Mouse (Mus musculus): Measurements from ENCODE around the gene Nebl. TPM values are rescaled to one million over a fixed set of nuclear protein-coding genes. Genes with fewer than 3 reads are reported as not detected.
A peak's percentile ranks its signal among the peaks of the same experiment; 100 is the strongest.

Nebl gene
- 42.5 and 46.5 TPM in 2 replicates for polyA plus RNA-seq (2014; fragmentation: Nextera tagmentation; extraction: Ambion mirVana)

GRCm38 (mm10) chr2:17730957-17731830 lies at the start of gene Nebl:
Gene Nebl, minus strand, starts transcription at chr2:17731464.
- 0 out of 2 replicates have a peak, but pooled peaks cover 4% of the 10 kb centered on the region for H3K36me3 ChIP-seq (ENCODE audit: insufficient read depth)
- H3K4me2 ChIP-seq, result peak within 1 kb of the TSS; percentile 95
- peak within 1 kb of the TSS; percentile 67 for H3K4me3 ChIP-seq (ENCODE audit: low read depth, low read length)
- under 1% methylated on average over 59 of the region's 59 CpGs for WGBS
- H3K9ac ChIP-seq, result peak within 1 kb of the TSS; percentile 65
- DNase-seq (peak; percentile 79), ATAC-seq (ENCODE audit: insufficient read depth) (peak; percentile 89)
- no peaks in the 10 kb centered on the region for H3K9me3 ChIP-seq (ENCODE audit: low read depth, low read length)
- peaks cover 5% of the 10 kb centered on the region for H3K27me3 ChIP-seq (ENCODE audit: insufficient read depth, low read length)
- H3K4me1 ChIP-seq (ENCODE audit: insufficient read depth), result peaks cover 8% of the 10 kb centered on the region; the same call in 1 of the 2 replicates
- H3K27ac ChIP-seq (ENCODE audit: low read depth), result peak within 1 kb of the TSS; percentile 69
- peak; percentile 33 for TF ChIP-seq CTCF (IDR thresholded peaks at IDR 0.05; ENCODE audit: low read depth)

DNA sequence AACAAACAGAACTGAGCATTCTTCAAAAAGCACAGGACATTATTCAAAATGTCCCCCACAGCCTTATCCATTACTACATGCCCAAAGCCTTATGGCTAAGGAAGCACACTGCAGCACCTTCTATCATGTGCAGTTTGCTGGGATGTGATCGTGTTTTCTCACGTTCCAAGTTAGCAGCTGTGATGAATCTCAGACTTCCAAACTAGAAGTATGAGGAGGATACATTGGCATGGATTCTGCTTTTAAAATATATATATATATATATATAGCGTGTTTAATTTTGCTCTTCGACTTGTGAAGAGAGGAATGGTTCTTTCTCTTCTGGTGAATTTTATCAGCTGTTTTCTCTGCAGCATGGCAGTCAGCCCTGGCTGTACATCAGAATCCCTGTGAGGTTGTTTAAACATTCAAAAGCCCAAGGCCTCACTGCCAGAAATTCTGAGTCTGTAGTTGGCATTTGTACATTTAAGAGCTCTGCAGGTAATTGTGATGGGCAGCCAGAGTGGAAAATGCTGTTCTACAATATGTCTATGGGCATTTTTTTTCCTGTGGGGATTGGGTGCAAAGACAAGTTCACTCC lies 39.1 kb upstream of the Nebl start:
- Histone ChIP-seq H3K4me1 (ENCODE audit: insufficient read depth) (no peaks in the 10 kb centered on the region), H3K9me3 (ENCODE audit: low read depth, low read length) (no peaks in the 10 kb centered on the region), H3K27me3 (ENCODE audit: insufficient read depth, low read length) (no peaks in the 10 kb centered on the region), H3K4me2 (no peak overlapping the region), H3K4me3 (ENCODE audit: low read depth, low read length) (no peak overlapping the region), H3K36me3 (ENCODE audit: insufficient read depth) (no peaks in the 10 kb centered on the region), H3K9ac (no peak overlapping the region), H3K27ac (ENCODE audit: low read depth) (no peak overlapping the region)
- ATAC-seq (ENCODE audit: insufficient read depth) (no peak), DNase-seq (no peak)
- 67% methylated on average over 4 of the region's 4 CpGs for WGBS
- no peak for TF ChIP-seq CTCF (IDR thresholded peaks at IDR 0.05; ENCODE audit: low read depth)

DNA sequence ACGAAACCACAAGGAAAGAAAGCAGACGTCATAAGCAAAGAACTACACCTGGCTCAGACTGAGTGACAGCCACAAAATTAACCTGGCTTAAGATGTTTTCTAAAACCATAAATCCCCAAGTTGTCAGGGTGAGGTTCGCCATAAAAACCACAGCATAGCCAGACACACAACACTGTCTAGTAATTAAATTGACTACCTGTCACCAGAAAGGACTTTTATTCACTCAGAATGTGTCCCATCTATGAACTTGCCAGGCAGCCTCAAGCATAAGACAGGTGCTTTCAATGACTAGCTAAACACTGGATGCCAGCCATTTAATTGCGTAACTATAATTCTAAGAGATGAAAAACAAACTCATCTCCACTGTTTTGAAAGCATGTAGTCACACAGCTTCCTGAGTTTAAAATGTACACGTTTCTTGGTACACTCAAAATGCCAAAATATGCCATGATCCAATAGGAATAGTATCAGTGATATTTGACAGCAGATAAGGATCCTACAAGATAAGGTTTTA lies 38.0 kb upstream of the Nebl start:
- WGBS, result 66% methylated on average over 5 of the region's 5 CpGs
- H3K4me1 ChIP-seq (ENCODE audit: insufficient read depth), result no peaks in the 10 kb centered on the region
- no peak for DNase-seq
- no peaks in the 10 kb centered on the region for H3K9me3 ChIP-seq (ENCODE audit: low read depth, low read length)
- no peak for TF ChIP-seq CTCF (IDR thresholded peaks at IDR 0.05; ENCODE audit: low read depth)
- no peak overlapping the region for H3K27ac ChIP-seq (ENCODE audit: low read depth)
- no peaks in the 10 kb centered on the region for H3K27me3 ChIP-seq (ENCODE audit: insufficient read depth, low read length)
- H3K36me3 ChIP-seq (ENCODE audit: insufficient read depth), result no peaks in the 10 kb centered on the region
- no peak for ATAC-seq (ENCODE audit: insufficient read depth)
- H3K4me3 ChIP-seq (ENCODE audit: low read depth, low read length), result no peak overlapping the region
- H3K4me2 ChIP-seq, result no peak overlapping the region
- no peak overlapping the region for H3K9ac ChIP-seq

DNA sequence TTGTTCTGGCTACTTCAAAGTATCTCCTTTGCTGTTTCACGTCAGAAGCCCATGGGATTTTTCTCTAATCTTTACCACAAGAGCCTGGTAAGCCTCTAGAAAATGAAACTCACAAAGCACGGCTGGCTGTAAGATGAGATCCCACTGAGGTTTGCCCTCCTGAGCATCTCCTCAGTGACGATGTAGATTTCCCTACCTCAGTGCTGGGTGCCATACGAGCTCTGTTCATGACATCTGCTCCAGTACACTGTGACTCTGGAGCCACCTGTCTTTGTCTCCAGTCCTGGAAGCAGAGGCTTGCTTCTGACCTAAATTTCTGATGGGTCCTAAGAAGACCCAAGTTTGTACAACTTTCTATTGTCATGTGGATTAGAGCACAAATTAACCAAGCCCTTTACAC lies 25.0 kb upstream of the Nebl start:
- WGBS, result 52% methylated on average over 4 of the region's 4 CpGs
- Histone ChIP-seq H3K36me3 (ENCODE audit: insufficient read depth) (no peaks in the 10 kb centered on the region), H3K9ac (no peak overlapping the region), H3K4me2 (no peak overlapping the region), H3K4me1 (ENCODE audit: insufficient read depth) (no peaks in the 10 kb centered on the region), H3K27ac (ENCODE audit: low read depth) (no peak overlapping the region), H3K9me3 (ENCODE audit: low read depth, low read length) (no peaks in the 10 kb centered on the region), H3K4me3 (ENCODE audit: low read depth, low read length) (no peak overlapping the region), H3K27me3 (ENCODE audit: insufficient read depth, low read length) (no peaks in the 10 kb centered on the region)
- DNase-seq (no peak), ATAC-seq (ENCODE audit: insufficient read depth) (no peak)
- TF ChIP-seq CTCF (IDR thresholded peaks at IDR 0.05; ENCODE audit: low read depth), result no peak

DNA sequence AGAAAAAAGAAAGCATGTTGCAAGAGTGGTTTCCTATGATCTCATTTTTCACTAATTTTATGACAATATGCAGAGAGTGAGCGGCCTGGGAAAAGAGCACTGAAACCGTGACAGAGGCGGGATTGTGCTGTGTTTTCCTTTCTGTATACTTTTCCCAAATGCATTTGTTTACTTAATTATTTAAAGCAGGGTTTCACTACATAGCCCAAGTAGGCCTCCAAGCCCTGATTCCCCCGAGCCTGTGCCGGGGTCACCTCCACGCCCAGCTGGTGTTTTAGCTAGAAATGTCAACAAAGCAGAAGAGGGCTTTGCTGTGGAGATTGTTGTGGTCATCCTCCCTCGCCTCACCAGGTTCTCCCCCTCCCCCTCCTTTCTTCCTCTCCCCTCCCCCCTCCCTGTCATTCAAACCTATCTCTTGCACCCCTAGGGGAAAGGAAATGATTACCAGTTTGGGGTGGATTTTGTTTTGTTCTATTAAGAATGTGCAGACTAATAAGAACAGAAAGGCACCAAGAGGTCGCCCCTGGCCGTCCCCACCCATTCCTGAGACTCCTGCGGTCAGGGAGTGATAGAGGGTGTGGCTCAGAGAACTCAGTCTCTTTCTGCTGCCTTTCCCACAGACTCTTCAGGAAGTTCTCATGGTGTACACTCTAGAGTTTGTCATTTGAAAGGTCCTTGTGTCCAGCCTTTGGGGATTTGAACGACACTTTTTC lies 10.9 kb upstream of the Nebl start:
- no peak for TF ChIP-seq CTCF (IDR thresholded peaks at IDR 0.05; ENCODE audit: low read depth)
- Histone ChIP-seq H3K27ac (ENCODE audit: low read depth) (no peak overlapping the region), H3K27me3 (ENCODE audit: insufficient read depth, low read length) (no peaks in the 10 kb centered on the region), H3K4me1 (ENCODE audit: insufficient read depth) (peaks cover 6% of the 10 kb centered on the region; the same call in 1 of the 2 replicates), H3K36me3 (ENCODE audit: insufficient read depth) (no peaks in the 10 kb centered on the region), H3K9ac (no peak overlapping the region), H3K4me2 (peak overlapping the region; percentile 56), H3K4me3 (ENCODE audit: low read depth, low read length) (peak overlapping the region; percentile 27), H3K9me3 (ENCODE audit: low read depth, low read length) (no peaks in the 10 kb centered on the region)
- DNase-seq (peak; percentile 35), ATAC-seq (ENCODE audit: insufficient read depth) (peak; percentile 53; the same call in 1 of the 2 replicates)
- 9% methylated on average over 11 of the region's 11 CpGs for WGBS

DNA sequence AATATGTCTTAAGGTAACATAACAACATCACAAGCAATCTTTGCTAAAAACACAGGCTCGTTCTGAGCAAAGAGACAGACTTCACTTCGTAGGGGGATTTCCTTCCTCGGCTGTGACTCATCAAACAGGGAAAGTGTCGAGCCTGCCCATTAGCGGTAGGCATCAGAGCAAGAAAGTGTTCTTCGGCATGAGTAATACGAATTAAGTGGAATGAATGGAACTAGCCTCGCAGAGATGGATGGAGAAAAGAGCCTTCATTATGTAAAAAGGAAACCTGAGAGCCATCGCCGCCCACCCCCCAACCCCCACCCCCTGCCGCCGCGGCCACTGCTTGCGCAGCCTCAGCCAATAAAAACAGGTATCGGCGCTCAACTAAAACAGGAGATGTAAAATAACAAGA lies 10.3 kb upstream of the Nebl start:
- Histone ChIP-seq H3K4me3 (ENCODE audit: low read depth, low read length) (peak overlapping the region; percentile 27), H3K27me3 (ENCODE audit: insufficient read depth, low read length) (no peaks in the 10 kb centered on the region), H3K9ac (no peak overlapping the region), H3K4me2 (peak overlapping the region; percentile 56), H3K9me3 (ENCODE audit: low read depth, low read length) (no peaks in the 10 kb centered on the region), H3K36me3 (ENCODE audit: insufficient read depth) (no peaks in the 10 kb centered on the region), H3K27ac (ENCODE audit: low read depth) (no peak overlapping the region), H3K4me1 (ENCODE audit: insufficient read depth) (peaks cover 6% of the 10 kb centered on the region; the same call in 1 of the 2 replicates)
- 1% methylated on average over 16 of the region's 16 CpGs for WGBS
- no peak for TF ChIP-seq CTCF (IDR thresholded peaks at IDR 0.05; ENCODE audit: low read depth)
- peak; percentile 56 for DNase-seq
- peak; percentile 57 for ATAC-seq (ENCODE audit: insufficient read depth)

Measured in lung, embryonic 14.5 days (tissue).